In the genomic region with DNA sequence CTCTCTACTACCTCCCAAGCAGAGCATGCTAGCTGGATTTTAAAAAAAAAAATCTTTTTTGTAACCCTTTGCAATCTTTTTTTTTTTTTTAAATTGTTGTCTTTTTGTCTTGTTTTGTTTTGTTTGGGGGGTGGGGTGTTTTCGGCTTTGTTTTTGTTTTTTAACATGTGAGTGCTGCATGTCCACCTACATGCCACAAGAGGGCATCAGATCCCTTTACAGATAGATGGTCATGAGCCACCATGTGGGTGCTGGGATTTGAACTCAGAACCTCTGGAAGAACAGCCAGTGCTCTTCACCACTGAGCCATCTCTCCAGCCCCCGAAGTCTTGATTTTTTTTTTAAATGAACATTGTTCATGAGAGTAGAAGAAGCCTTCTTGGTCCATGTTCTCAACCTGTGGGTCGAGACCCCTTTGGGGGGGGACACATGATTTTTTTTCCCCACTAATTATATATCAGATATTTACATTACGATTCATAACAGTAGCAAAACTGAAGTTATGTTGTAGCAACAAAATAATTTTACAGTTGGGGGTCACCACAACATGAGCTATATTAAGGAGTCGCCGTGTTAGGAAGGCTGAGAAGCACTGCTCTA, we compare ENCODE assay signal across 23 mouse cellular contexts. TPM values are rescaled to one million over a fixed set of nuclear protein-coding genes. Genes with fewer than 3 reads are reported as not detected.
A peak's percentile ranks its signal among the peaks of the same experiment; 100 is the strongest.
DNase-seq lines count a peak whose midpoint lies in the region; ATAC-seq and TF ChIP-seq lines count a peak whose summit lies in the region.
"Had no signal": no experiment of that assay in that cellular context is flagged by ENCODE, and none has a peak within 500 bp of the region (broad histone marks: within the 10 kb centered on the region; RNA-seq: fewer than 3 reads in every experiment).

No protein-coding gene starts in this region.

- intact Hi-C loops in heart, adult 2 months (cut with DNase I), result loop anchor here (2.0 kb wide), 2 partner anchors 35 to 57 kb away; partner anchors contain the start of genes Ankra2 and Utp15
- intact Hi-C loops in heart, postnatal 10 days (cut with DNase I), result no loop called here

- H3K4me3 ChIP-seq in heart, adult 2 months, result no peak overlapping the region
- no peak overlapping the region for H3K4me3 ChIP-seq in lung, postnatal 0 days (ENCODE audit: low read depth, low read length)
- H3K4me3 ChIP-seq in G1E (ENCODE audit: low read depth, low read length), result no peak overlapping the region
- no peak overlapping the region for H3K4me3 ChIP-seq in small intestine, adult 2 months (ENCODE audit: low read depth, low read length)
- H3K4me3 ChIP-seq: erythroblast, embryonic 14.5 days; lung, embryonic 15.5 days; megakaryocyte, embryonic 14.5 days had no signal

- H3K9ac ChIP-seq in heart, adult 2 months (ENCODE audit: low read depth, low read length), result no peak overlapping the region
- no peak overlapping the region for H3K9ac ChIP-seq in lung, postnatal 0 days (replicated peaks; ENCODE audit: low read depth)
- H3K9ac ChIP-seq: lung, embryonic 15.5 days; neural tube, embryonic 15.5 days had no signal

- no peaks in the 10 kb centered on the region for H3K9me3 ChIP-seq in lung, postnatal 0 days (ENCODE audit: low read length)
- H3K9me3 ChIP-seq in G1E (replicated peaks), result peaks cover 5% of the 10 kb centered on the region
- H3K9me3 ChIP-seq: lung, embryonic 15.5 days; neural tube, embryonic 15.5 days had no signal

- no peaks in the 10 kb centered on the region for H3K79me2 ChIP-seq in heart, adult 2 months (replicated peaks; ENCODE audit: control insufficient read depth, insufficient read depth, low read length)

- TF ChIP-seq EP300 in heart, adult 2 months (IDR thresholded peaks at IDR 0.05; ENCODE audit: insufficient read depth, low read depth, low read length), result no peak
- TF ChIP-seq EP300 in lung, postnatal 0 days (IDR thresholded peaks at IDR 0.05), result no peak

- no peak for DNase-seq in heart, adult 2 months
- DNase-seq in heart, postnatal 10 days, result no peak
- DNase-seq in lung, postnatal 0 days (ENCODE audit: low spot score), result no peak
- DNase-seq in lung, postnatal 14 days, result no peak
- no peak for DNase-seq in G1E (ENCODE audit: low spot score)
- DNase-seq in adrenal gland, adult 2 months, result no peak
- DNase-seq in frontal cortex, postnatal 14 days (ENCODE audit: low spot score in 2 of 2), result no peak
- DNase-seq: cerebellum, postnatal 14 days; gastrocnemius, postnatal 10 days; thymus, postnatal 4 days had no signal

- no peaks in the 10 kb centered on the region for H3K4me1 ChIP-seq in heart, adult 2 months (ENCODE audit: control insufficient read depth, insufficient read depth, low read length)
- no peaks in the 10 kb centered on the region for H3K4me1 ChIP-seq in lung, postnatal 0 days (ENCODE audit: insufficient read depth, low read depth, low read length)
- H3K4me1 ChIP-seq in G1E (ENCODE audit: insufficient read depth, low read depth, low read length), result peaks cover 8% of the 10 kb centered on the region; the same call in 1 of the 2 replicates
- 0 out of 2 replicates have a peak, but pooled peaks cover 2% of the 10 kb centered on the region for H3K4me1 ChIP-seq in small intestine, adult 2 months (ENCODE audit: control insufficient read depth, insufficient read depth, insufficient read length, low read length)
- H3K4me1 ChIP-seq: lung, embryonic 15.5 days had no signal

- H3K36me3 ChIP-seq in heart, adult 2 months (ENCODE audit: control insufficient read depth, insufficient read depth, low read length), result no peaks in the 10 kb centered on the region
- no peaks in the 10 kb centered on the region for H3K36me3 ChIP-seq in lung, postnatal 0 days (ENCODE audit: insufficient read depth, low read length)
- H3K36me3 ChIP-seq in G1E (replicated peaks), result no peaks in the 10 kb centered on the region
- no peaks in the 10 kb centered on the region for H3K36me3 ChIP-seq in small intestine, adult 2 months (ENCODE audit: control insufficient read depth, insufficient read depth, low read length)
- H3K36me3 ChIP-seq: lung, embryonic 15.5 days; neural tube, embryonic 15.5 days had no signal

- H3K4me2 ChIP-seq in lung, postnatal 0 days (replicated peaks; ENCODE audit: low read depth, low read length), result no peak overlapping the region

- TF ChIP-seq POLR2A in heart, adult 2 months (IDR thresholded peaks at IDR 0.05; ENCODE audit: insufficient read depth, low read depth, low read length), result no peak
- TF ChIP-seq POLR2A in small intestine, adult 2 months (IDR thresholded peaks at IDR 0.05; ENCODE audit: low read depth, low read length), result no peak

- H3K27ac ChIP-seq in heart, adult 2 months, result no peak overlapping the region
- H3K27ac ChIP-seq in lung, postnatal 0 days (ENCODE audit: low read length), result no peak overlapping the region
- no peak overlapping the region for H3K27ac ChIP-seq in small intestine, adult 2 months (ENCODE audit: insufficient read depth, low read depth, low read length)
- H3K27ac ChIP-seq: lung, embryonic 15.5 days; neural tube, embryonic 15.5 days had no signal

- peak; percentile 24; the same call in 1 of the 2 replicates for TF ChIP-seq CTCF in heart, adult 2 months (IDR thresholded peaks at IDR 0.05)
- peak; percentile 46 for TF ChIP-seq CTCF in lung, postnatal 0 days (IDR thresholded peaks at IDR 0.05)
- 0 out of 2 replicates have a peak, but pooled peaks have one; percentile 8 for TF ChIP-seq CTCF in G1E (IDR thresholded peaks at IDR 0.05; ENCODE audit: low read depth, low read length)
- TF ChIP-seq CTCF in small intestine, adult 2 months (IDR thresholded peaks at IDR 0.05; ENCODE audit: extremely low read depth, insufficient read length, insufficient replicate concordance, low read depth, low read length), result peak; percentile 20; the same call in 1 of the 2 replicates

- 89% methylated on average over 6 of the region's 6 CpGs for WGBS in heart, adult 2 months
- 90% methylated on average over 6 of the region's 6 CpGs for WGBS in lung, postnatal 0 days
- 91% methylated on average over 6 of the region's 6 CpGs for WGBS in small intestine, adult 2 months

- no peaks in the 10 kb centered on the region for H3K27me3 ChIP-seq in heart, adult 2 months (ENCODE audit: control insufficient read depth, insufficient read depth, low read length)
- H3K27me3 ChIP-seq in lung, postnatal 0 days (replicated peaks; ENCODE audit: insufficient read depth, low read length), result no peaks in the 10 kb centered on the region
- H3K27me3 ChIP-seq in G1E (ENCODE audit: insufficient read depth, low read length), result 0 out of 2 replicates have a peak, but pooled peaks cover 4% of the 10 kb centered on the region
- no peaks in the 10 kb centered on the region for H3K27me3 ChIP-seq in small intestine, adult 2 months (ENCODE audit: control insufficient read depth, insufficient read depth, low read length)
- H3K27me3 ChIP-seq: lung, embryonic 15.5 days had no signal

- no peak for ATAC-seq in lung, postnatal 0 days
- ATAC-seq in G1E (ENCODE audit: extremely low read depth, insufficient number of reproducible peaks, low FRiP score, poor library complexity, severe bottlenecking), result no peak

RNA-seq across cellular contexts. Expression of gene Gm21976, which starts 18.3 kb away (rescaled TPM):
- not detected for total RNA-seq in heart, adult 2 months (2021)
- not detected in 2 replicates for polyA plus RNA-seq in heart, adult 2 months (2012; rRNA removed)
- total RNA-seq in heart, postnatal 10 days (2021), result not detected
- 0.38 TPM in 1 of 2 replicates, not detected in the other for polyA plus RNA-seq in lung, postnatal 0 days (2015; fragmentation: Nextera tagmentation; extraction: Ambion mirVana)
- total RNA-seq in G1E (2014; fragmentation: Nextera tagmentation), result not detected in 2 replicates
- not detected in 2 replicates for total RNA-seq in G1E (2017)
- polyA plus RNA-seq in G1E (2012), result not detected in 2 replicates
- polyA plus RNA-seq in small intestine, adult 2 months (2012; rRNA removed), result not detected in 2 replicates
- not detected for total RNA-seq in adrenal gland, adult 2 months (2021)
- not detected in 2 replicates for polyA plus RNA-seq in adrenal gland, adult 2 months (2012; rRNA removed)
- total RNA-seq: gastrocnemius, postnatal 10 days; heart, postnatal 25 days; layer of hippocampus, adult 8-10 months; left cerebral cortex, postnatal 10 days had no signal
- polyA plus RNA-seq: erythroblast, embryonic 14.5 days; forebrain, embryonic 16.5 days; hindbrain, embryonic 16.5 days; kidney, embryonic 14.5 days; limb, embryonic 14.5 days; lung, embryonic 15.5 days; neural tube, embryonic 15.5 days had no signal

RNA-seq across cellular contexts. Expression of gene Btf3, which starts 18.8 kb away (rescaled TPM):
- 100 to 1,000 TPM; 193 to 218 TPM for total RNA-seq in heart, adult 2 months (2021)
- 88.2 and 135 TPM in 2 replicates for polyA plus RNA-seq in heart, adult 2 months (2012; rRNA removed)
- total RNA-seq in heart, postnatal 10 days (2021), result 100 to 1,000 TPM; 260 to 270 TPM
- 499 and 511 TPM in 2 replicates for polyA plus RNA-seq in lung, postnatal 0 days (2015; fragmentation: Nextera tagmentation; extraction: Ambion mirVana)
- 982 and 1,121 TPM in 2 replicates for total RNA-seq in G1E (2014; fragmentation: Nextera tagmentation)
- total RNA-seq in G1E (2017), result 2,215 and 2,347 TPM in 2 replicates
- 141 and 144 TPM in 2 replicates for polyA plus RNA-seq in G1E (2012)
- 37.8 and 80.5 TPM in 2 replicates for polyA plus RNA-seq in small intestine, adult 2 months (2012; rRNA removed)
- total RNA-seq in adrenal gland, adult 2 months (2021), result 100 to 1,000 TPM; 331 to 381 TPM
- polyA plus RNA-seq in adrenal gland, adult 2 months (2012; rRNA removed), result 20.2 and 21.6 TPM in 2 replicates

RNA-seq across cellular contexts. Expression of gene Ankra2, which starts 35.1 kb away (rescaled TPM):
- total RNA-seq in heart, adult 2 months (2021), result 10 to 100 TPM; 35.6 to 46.8 TPM
- polyA plus RNA-seq in heart, adult 2 months (2012; rRNA removed), result 11.3 and 17.2 TPM in 2 replicates
- total RNA-seq in heart, postnatal 10 days (2021), result 10 to 100 TPM; 23.5 to 23.7 TPM
- 22.1 and 24.2 TPM in 2 replicates for polyA plus RNA-seq in lung, postnatal 0 days (2015; fragmentation: Nextera tagmentation; extraction: Ambion mirVana)
- 19.8 and 29.0 TPM in 2 replicates for total RNA-seq in G1E (2014; fragmentation: Nextera tagmentation)
- 50.0 and 53.0 TPM in 2 replicates for total RNA-seq in G1E (2017)
- polyA plus RNA-seq in G1E (2012), result 16.3 and 20.9 TPM in 2 replicates
- polyA plus RNA-seq in small intestine, adult 2 months (2012; rRNA removed), result 3.6 and 6.4 TPM in 2 replicates
- 10 to 100 TPM; 22.0 to 24.7 TPM for total RNA-seq in adrenal gland, adult 2 months (2021)
- 12.2 and 15.4 TPM in 2 replicates for polyA plus RNA-seq in adrenal gland, adult 2 months (2012; rRNA removed)

RNA-seq across cellular contexts. Expression of gene Utp15, which starts 35.1 kb away (rescaled TPM):
- total RNA-seq in heart, adult 2 months (2021), result 1 to 10 TPM; 5.7 to 6.7 TPM
- 4.2 and 6.2 TPM in 2 replicates for polyA plus RNA-seq in heart, adult 2 months (2012; rRNA removed)
- 1 to 10 TPM; 7.7 to 8.3 TPM for total RNA-seq in heart, postnatal 10 days (2021)
- polyA plus RNA-seq in lung, postnatal 0 days (2015; fragmentation: Nextera tagmentation; extraction: Ambion mirVana), result 8.4 and 8.7 TPM in 2 replicates
- total RNA-seq in G1E (2014; fragmentation: Nextera tagmentation), result 49.2 and 51.6 TPM in 2 replicates
- total RNA-seq in G1E (2017), result 73.7 and 81.2 TPM in 2 replicates
- 21.3 and 22.4 TPM in 2 replicates for polyA plus RNA-seq in G1E (2012)
- 0.65 and 1.3 TPM in 2 replicates for polyA plus RNA-seq in small intestine, adult 2 months (2012; rRNA removed)
- total RNA-seq in adrenal gland, adult 2 months (2021), result 10 to 100 TPM; 16.1 to 18.7 TPM
- polyA plus RNA-seq in adrenal gland, adult 2 months (2012; rRNA removed), result 2.1 and 2.5 TPM in 2 replicates

RNA-seq across cellular contexts. Expression of gene Foxd1, which starts 56.1 kb away (rescaled TPM):
- under 1 TPM in 1 of 2 experiments, not detected in 1; 0.05 TPM for total RNA-seq in heart, adult 2 months (2021)
- 0.03 and 0.06 TPM in 2 replicates for polyA plus RNA-seq in heart, adult 2 months (2012; rRNA removed)
- total RNA-seq in heart, postnatal 10 days (2021), result under 1 TPM; 0.17 to 0.25 TPM
- 0.05 TPM in 2 replicates for polyA plus RNA-seq in lung, postnatal 0 days (2015; fragmentation: Nextera tagmentation; extraction: Ambion mirVana)
- total RNA-seq in G1E (2014; fragmentation: Nextera tagmentation) (not detected in 2 replicates), G1E (2017) (0.05 TPM in 1 of 2 replicates, not detected in the other)
- polyA plus RNA-seq in G1E (2012), result not detected in 2 replicates
- not detected in 2 replicates for polyA plus RNA-seq in small intestine, adult 2 months (2012; rRNA removed)
- total RNA-seq in adrenal gland, adult 2 months (2021), result 1 to 10 TPM in 1 of 2 experiments, under 1 TPM in 1; 0.26 to 1.4 TPM
- polyA plus RNA-seq in adrenal gland, adult 2 months (2012; rRNA removed), result 1.6 and 2.5 TPM in 2 replicates
- polyA plus RNA-seq: erythroblast, embryonic 14.5 days; testis, adult 2 months had no signal
